Mouse (Mus musculus): ENCODE data around the gene Gm49403.
A peak's percentile ranks its signal among the peaks of the same experiment; 100 is the strongest.
"Not testable (repeated sequence)": the region's sequence is repeated elsewhere in the genome, so short reads cannot be mapped to it uniquely, and the experiment has no call there.

The Gm49403 gene

GRCm38 (mm10) chr19:8871267-8872186 lies 12.2 kb upstream of the Gm49403 start, which contains the start of gene Ubxn1:
Ubxn1 (plus strand) TSS chr19:8871496.
- DNase-seq (ENCODE audit: low spot score in 2 of 2): peak; percentile 97 to 98

- no peak for DNase-seq (ENCODE audit: low spot score in 2 of 2)
Observed at GRCm38 (mm10) chr19:8872266-8872840, 11.4 kb upstream of the Gm49403 start.

DNA sequence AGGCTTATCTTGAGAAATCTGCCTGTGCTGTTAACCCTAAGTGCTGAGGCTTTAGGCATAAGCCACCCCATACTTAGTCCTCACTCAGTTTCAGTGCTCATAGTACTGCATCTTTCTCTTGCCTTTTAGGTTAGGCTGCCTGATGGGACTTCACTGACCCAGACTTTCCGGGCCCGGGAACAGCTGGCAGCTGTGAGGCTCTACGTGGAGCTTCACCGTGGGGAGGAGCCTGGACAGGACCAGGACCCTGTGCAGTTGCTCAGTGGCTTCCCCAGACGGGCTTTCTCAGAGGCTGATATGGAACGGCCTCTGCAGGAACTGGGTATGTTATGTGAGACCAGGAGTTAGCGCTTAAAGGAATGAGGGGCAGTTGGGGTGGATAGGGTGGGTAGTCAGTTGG lies 8.7 kb upstream of the Gm49403 start:
- no peak for DNase-seq (ENCODE audit: low spot score in 2 of 2)

GRCm38 (mm10) chr19:8880311-8881033 lies 3.3 kb upstream of the Gm49403 start, which contains the start of gene Uqcc3:
Uqcc3 (minus strand) TSS chr19:8880923.
- peak; percentile 85 to 87 for DNase-seq (ENCODE audit: low spot score in 2 of 2)

DNA sequence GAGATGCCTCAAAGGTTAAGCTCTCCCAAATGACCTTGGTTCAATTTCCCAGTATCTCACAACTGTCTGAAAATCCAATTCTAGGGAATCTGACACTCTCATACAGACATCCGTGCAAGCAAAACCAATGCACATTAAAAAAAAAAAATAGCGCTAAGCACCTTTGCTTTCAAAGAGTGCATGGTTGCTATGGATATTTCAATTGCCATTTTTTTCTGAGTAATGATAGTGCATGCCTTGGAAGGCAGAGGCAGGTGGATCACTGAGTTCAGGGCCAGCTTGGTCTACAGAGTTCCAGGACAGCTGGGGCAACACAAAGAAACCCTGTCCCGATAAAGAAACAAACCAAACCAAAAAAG lies 2.7 kb upstream of the Gm49403 start:
- DNase-seq (ENCODE audit: low spot score in 2 of 2): no peak

GRCm38 (mm10) chr19:8886916-8887584 lies 3.3 kb downstream of the Gm49403 start:
- no peak for DNase-seq (ENCODE audit: low spot score in 2 of 2)

- no peak for DNase-seq (ENCODE audit: low spot score in 2 of 2)
Observed at GRCm38 (mm10) chr19:8887585-8888463, 4.1 kb downstream of the Gm49403 start.

GRCm38 (mm10) chr19:8888511-8889385 lies 5.0 kb downstream of the Gm49403 start, which contains the start of the genes 1810009A15Rik and Gm49416:
1810009A15Rik (plus strand) TSS chr19:8888853.
Gm49416 (plus strand) TSS chr19:8888926.
- peak; percentile 89 to 93 for DNase-seq (ENCODE audit: low spot score in 2 of 2)

DNA sequence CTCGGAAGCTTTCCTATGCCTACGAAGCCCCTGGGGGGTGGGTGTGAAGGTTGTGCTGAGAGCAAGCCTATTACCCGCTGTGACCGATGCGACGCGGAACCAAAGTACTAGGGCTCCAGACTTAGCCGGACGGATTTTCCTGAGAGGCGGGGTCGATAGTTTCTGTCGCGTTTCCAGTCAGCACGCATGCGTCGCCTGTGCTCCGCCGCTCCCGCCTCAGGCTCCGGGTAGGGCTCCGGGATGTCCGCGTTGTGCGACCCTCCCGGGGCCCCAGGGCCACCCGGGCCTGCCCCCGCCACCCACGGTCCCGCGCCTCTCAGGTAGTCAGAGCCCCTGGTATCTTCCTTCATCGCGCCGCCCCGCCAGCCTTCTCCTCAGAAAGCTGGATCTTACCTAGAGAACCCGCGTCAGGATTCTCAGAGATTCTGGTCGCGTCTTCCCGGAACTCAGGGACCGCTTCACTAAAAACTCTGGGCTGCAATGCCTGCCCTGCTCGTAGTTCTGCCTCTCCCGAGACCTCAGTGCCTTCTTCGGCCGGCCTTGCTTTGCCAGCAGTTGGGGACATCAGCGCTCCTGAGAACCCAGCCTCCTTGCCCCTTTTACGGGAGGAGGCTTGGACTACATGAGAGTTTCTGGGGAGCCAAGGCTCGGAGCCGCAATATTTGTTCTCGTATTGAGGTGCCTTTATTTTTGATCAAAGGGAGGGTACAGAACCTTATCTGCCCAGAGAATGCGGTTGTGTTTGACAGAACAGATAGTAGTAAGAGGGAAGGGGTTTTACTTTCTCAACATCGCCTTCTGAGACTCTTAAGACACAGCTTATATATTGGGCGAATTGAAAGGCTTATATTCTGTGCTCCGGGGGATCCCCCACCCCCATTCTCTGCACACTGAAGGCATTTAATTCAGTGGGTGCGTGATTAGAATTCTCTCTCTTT lies 9.4 kb downstream of the Gm49403 start, which contains the start of gene Ints5:
Gene Ints5, plus strand, starts transcription at position 177 of the 938 bp plus-strand sequence.
- DNase-seq (ENCODE audit: low spot score in 2 of 2): peak; percentile 73 to 81

DNA sequence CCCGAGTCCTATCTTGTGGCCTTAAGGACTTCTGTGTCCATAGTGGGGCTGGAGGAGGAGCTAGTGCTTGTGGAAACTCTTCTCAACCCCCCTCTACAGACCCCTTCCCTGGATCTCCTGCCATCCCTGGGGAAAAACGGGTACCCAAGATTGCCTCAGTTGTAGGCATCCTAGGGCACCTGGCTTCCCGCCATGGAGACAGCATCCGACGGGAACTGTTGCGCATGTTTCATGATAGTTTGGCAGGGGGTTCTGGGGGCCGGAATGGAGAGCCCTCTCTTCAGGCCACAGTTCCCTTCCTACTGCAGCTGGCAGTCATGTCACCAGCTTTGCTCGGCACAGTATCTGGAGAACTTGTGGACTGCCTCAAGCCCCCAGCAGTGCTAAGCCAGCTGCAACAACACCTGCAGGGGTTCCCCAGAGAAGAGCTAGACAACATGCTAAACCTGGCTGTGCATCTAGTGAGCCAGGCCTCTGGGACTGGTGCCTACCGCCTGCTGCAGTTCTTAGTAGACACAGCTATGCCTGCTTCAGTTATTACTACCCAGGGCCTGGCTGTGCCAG lies 11.7 kb downstream of the Gm49403 start:
- DNase-seq (ENCODE audit: low spot score in 2 of 2): no peak

- DNase-seq (ENCODE audit: low spot score in 2 of 2): not testable (repeated sequence)
Observed at GRCm38 (mm10) chr19:8896231-8896630, 12.5 kb downstream of the Gm49403 start.

- DNase-seq (ENCODE audit: low spot score in 2 of 2): peak in 1 of 2 experiments; percentile 46
Observed at GRCm38 (mm10) chr19:8897211-8897864, 13.6 kb downstream of the Gm49403 start.

GRCm38 (mm10) chr19:8897865-8898495 lies 14.2 kb downstream of the Gm49403 start, which contains the start of gene Ganab:
Ganab (plus strand) TSS chr19:8898071.
- DNase-seq (ENCODE audit: low spot score in 2 of 2): peak; percentile 95

GRCm38 (mm10) chr19:8898576-8898975 lies 14.8 kb downstream of the Gm49403 start:
- DNase-seq (ENCODE audit: low spot score in 2 of 2): no peak

DNA sequence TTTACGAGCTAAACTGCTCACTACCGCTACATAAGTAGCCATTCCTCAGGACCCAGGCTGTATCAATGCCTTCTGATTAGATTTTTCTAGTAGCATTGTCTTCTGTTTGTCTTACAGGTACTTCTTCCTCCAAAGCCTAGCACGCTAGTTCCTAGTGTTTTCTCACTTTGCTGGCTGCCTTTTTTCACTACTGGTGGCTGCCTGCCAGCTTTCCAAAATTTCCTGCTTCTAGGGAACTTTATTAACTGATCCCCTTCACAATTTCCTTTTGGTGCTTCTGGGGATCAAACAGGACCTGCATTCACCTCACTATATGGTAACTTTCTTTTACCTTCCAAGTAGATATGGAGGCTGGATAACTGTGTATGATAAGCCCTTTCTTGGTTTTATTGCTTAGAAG lies 15.3 kb downstream of the Gm49403 start:
- no peak for DNase-seq (ENCODE audit: low spot score in 2 of 2)

GRCm38 (mm10) chr19:8903412-8903811 lies 19.7 kb downstream of the Gm49403 start:
- DNase-seq (ENCODE audit: low spot score in 2 of 2): no peak

DNA sequence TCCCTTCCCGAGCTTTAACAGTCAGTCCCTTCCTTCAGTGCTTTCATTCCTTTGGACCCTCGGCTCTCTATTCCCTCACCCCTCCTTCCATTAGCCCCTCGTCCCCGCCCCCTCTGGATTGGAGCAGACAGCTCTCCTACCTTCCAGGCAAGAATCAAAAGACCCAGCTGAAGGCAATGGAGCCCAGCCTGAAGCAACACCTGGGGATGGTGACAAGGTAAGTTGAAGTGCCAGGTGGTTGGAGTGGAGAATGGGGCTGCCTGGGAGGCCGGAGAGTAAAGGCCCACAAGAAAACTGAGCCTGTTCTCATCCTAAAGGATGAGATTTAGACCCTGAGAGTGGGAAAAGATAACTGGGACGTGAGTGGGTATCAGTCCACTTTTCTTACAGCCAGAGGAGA lies 24.8 kb downstream of the Gm49403 start:
- no peak for DNase-seq (ENCODE audit: low spot score in 2 of 2)
